Mouse (Mus musculus): ENCODE data around the gene Wdr20. TPM values are rescaled to one million over a fixed set of nuclear protein-coding genes. Genes with fewer than 3 reads are reported as not detected.

The Wdr20 gene
- polyA plus RNA-seq, 1 experiment from 2014 or later: 28.3 TPM

GRCm38 (mm10) chr12:110764531-110764930 is 26.8 kb downstream of the Wdr20 start:
- H3K4me3 ChIP-seq (replicated peaks): no peak overlapping the region
- H3K27me3 ChIP-seq: no peaks in the 10 kb centered on the region
- peaks cover 31% of the 10 kb centered on the region for H3K4me1 ChIP-seq (replicated peaks)
- no peak for ATAC-seq
- H3K9me3 ChIP-seq: no peaks in the 10 kb centered on the region
- no peaks in the 10 kb centered on the region for H3K36me3 ChIP-seq
- H3K9ac ChIP-seq (replicated peaks): no peak overlapping the region
- no peak overlapping the region for H3K4me2 ChIP-seq (replicated peaks)
- H3K27ac ChIP-seq: no peak overlapping the region
- 92% methylated on average over 5 of the region's 5 CpGs for whole genome bisulfite sequencing

- H3K4me2 ChIP-seq (replicated peaks): no peak overlapping the region
- no peak overlapping the region for H3K27ac ChIP-seq
- no peak for ATAC-seq
- H3K27me3 ChIP-seq: no peaks in the 10 kb centered on the region
- no peak overlapping the region for H3K4me3 ChIP-seq (replicated peaks)
- H3K9me3 ChIP-seq: no peaks in the 10 kb centered on the region
- H3K4me1 ChIP-seq (replicated peaks): peaks cover 18% of the 10 kb centered on the region
- H3K36me3 ChIP-seq: no peaks in the 10 kb centered on the region
- no peak overlapping the region for H3K9ac ChIP-seq (replicated peaks)
Observed at GRCm38 (mm10) chr12:110768562-110768961, 30.8 kb downstream of the Wdr20 start.

GRCm38 (mm10) chr12:110769660-110770297 is 32.0 kb downstream of the Wdr20 start:
- Histone ChIP-seq H3K27ac (no peak overlapping the region; the same call in 1 of the 2 replicates), H3K4me3 (replicated peaks) (no peak overlapping the region), H3K36me3 (no peaks in the 10 kb centered on the region), H3K4me2 (replicated peaks) (no peak overlapping the region), H3K27me3 (no peaks in the 10 kb centered on the region), H3K9me3 (no peaks in the 10 kb centered on the region), H3K4me1 (replicated peaks) (peaks cover 18% of the 10 kb centered on the region), H3K9ac (replicated peaks) (no peak overlapping the region)
- ATAC-seq: no peak
- 81% methylated on average over 6 of the region's 6 CpGs for WGBS

GRCm38 (mm10) chr12:110770479-110771247 is 32.9 kb downstream of the Wdr20 start:
- ATAC-seq: no peak
- H3K4me1 ChIP-seq (replicated peaks): peaks cover 18% of the 10 kb centered on the region
- H3K27me3 ChIP-seq: no peaks in the 10 kb centered on the region
- no peak overlapping the region for H3K9ac ChIP-seq (replicated peaks)
- 94% methylated on average over 10 of the region's 10 CpGs for WGBS
- no peak overlapping the region for H3K27ac ChIP-seq
- no peak overlapping the region for H3K4me2 ChIP-seq (replicated peaks)
- H3K36me3 ChIP-seq: no peaks in the 10 kb centered on the region
- H3K4me3 ChIP-seq (replicated peaks): no peak overlapping the region
- no peaks in the 10 kb centered on the region for H3K9me3 ChIP-seq

GRCm38 (mm10) chr12:110771961-110772360 is 34.2 kb downstream of the Wdr20 start:
- 98% methylated on average over 6 of the region's 6 CpGs for WGBS
- H3K4me3 ChIP-seq (replicated peaks): no peak overlapping the region
- no peaks in the 10 kb centered on the region for H3K36me3 ChIP-seq
- no peak for ATAC-seq
- no peaks in the 10 kb centered on the region for H3K9me3 ChIP-seq
- no peak overlapping the region for H3K27ac ChIP-seq
- H3K4me2 ChIP-seq (replicated peaks): no peak overlapping the region
- no peak overlapping the region for H3K9ac ChIP-seq (replicated peaks)
- no peaks in the 10 kb centered on the region for H3K27me3 ChIP-seq
- peaks cover 18% of the 10 kb centered on the region for H3K4me1 ChIP-seq (replicated peaks)

GRCm38 (mm10) chr12:110775628-110776426 is 38.1 kb downstream of the Wdr20 start:
- no peak overlapping the region for H3K4me3 ChIP-seq (replicated peaks)
- no peak overlapping the region for H3K9ac ChIP-seq (replicated peaks)
- no peak for ATAC-seq
- H3K27me3 ChIP-seq: no peaks in the 10 kb centered on the region
- no peak overlapping the region for H3K4me2 ChIP-seq (replicated peaks)
- H3K27ac ChIP-seq: no peak overlapping the region
- WGBS: 84% methylated on average over 5 of the region's 5 CpGs
- no peaks in the 10 kb centered on the region for H3K4me1 ChIP-seq (replicated peaks)
- H3K36me3 ChIP-seq: peaks cover 17% of the 10 kb centered on the region
- H3K9me3 ChIP-seq: no peaks in the 10 kb centered on the region

- Histone ChIP-seq H3K4me1 (replicated peaks) (no peaks in the 10 kb centered on the region), H3K36me3 (peaks cover 28% of the 10 kb centered on the region), H3K4me2 (replicated peaks) (no peak overlapping the region), H3K4me3 (replicated peaks) (no peak overlapping the region), H3K27me3 (no peaks in the 10 kb centered on the region), H3K9ac (replicated peaks) (no peak overlapping the region), H3K9me3 (no peaks in the 10 kb centered on the region), H3K27ac (no peak overlapping the region)
- no peak for ATAC-seq
- WGBS: 88% methylated on average over 5 of the region's 5 CpGs
Observed at GRCm38 (mm10) chr12:110777853-110778252, 40.1 kb downstream of the Wdr20 start.

GRCm38 (mm10) chr12:110779296-110779695 is 41.6 kb downstream of the Wdr20 start:
- no peaks in the 10 kb centered on the region for H3K9me3 ChIP-seq
- no peak overlapping the region for H3K4me3 ChIP-seq (replicated peaks)
- ATAC-seq: no peak
- H3K36me3 ChIP-seq: peaks cover 34% of the 10 kb centered on the region
- H3K27me3 ChIP-seq: no peaks in the 10 kb centered on the region
- H3K27ac ChIP-seq: no peak overlapping the region
- H3K4me2 ChIP-seq (replicated peaks): no peak overlapping the region
- H3K4me1 ChIP-seq (replicated peaks): no peaks in the 10 kb centered on the region
- H3K9ac ChIP-seq (replicated peaks): no peak overlapping the region
- 88% methylated on average over 7 of the region's 7 CpGs for WGBS

- no peak overlapping the region for H3K4me3 ChIP-seq (replicated peaks)
- H3K4me2 ChIP-seq (replicated peaks): no peak overlapping the region
- WGBS: 86% methylated on average over 8 of the region's 8 CpGs
- no peaks in the 10 kb centered on the region for H3K4me1 ChIP-seq (replicated peaks)
- no peak for ATAC-seq
- no peak overlapping the region for H3K27ac ChIP-seq
- no peak overlapping the region for H3K9ac ChIP-seq (replicated peaks)
- H3K36me3 ChIP-seq: peaks cover 42% of the 10 kb centered on the region
- H3K9me3 ChIP-seq: no peaks in the 10 kb centered on the region
- no peaks in the 10 kb centered on the region for H3K27me3 ChIP-seq
Observed at GRCm38 (mm10) chr12:110781181-110781580, 43.4 kb downstream of the Wdr20 start.

- 100% methylated on average over 1 of the region's 1 CpGs for WGBS
- ATAC-seq: no peak
- peaks cover 45% of the 10 kb centered on the region for H3K36me3 ChIP-seq
- H3K9ac ChIP-seq (replicated peaks): no peak overlapping the region
- H3K4me1 ChIP-seq (replicated peaks): no peaks in the 10 kb centered on the region
- H3K4me2 ChIP-seq (replicated peaks): no peak overlapping the region
- no peak overlapping the region for H3K27ac ChIP-seq
- H3K4me3 ChIP-seq (replicated peaks): no peak overlapping the region
- H3K9me3 ChIP-seq: no peaks in the 10 kb centered on the region
- no peaks in the 10 kb centered on the region for H3K27me3 ChIP-seq
Observed at GRCm38 (mm10) chr12:110782278-110782677, 44.5 kb downstream of the Wdr20 start.

- WGBS: 94% methylated on average over 2 of the region's 2 CpGs
- no peak for ATAC-seq
- H3K4me2 ChIP-seq (replicated peaks): no peak overlapping the region
Observed at GRCm38 (mm10) chr12:110784211-110784610, 46.5 kb downstream of the Wdr20 start.

GRCm38 (mm10) chr12:110786243-110786642 is 48.5 kb downstream of the Wdr20 start:
- Histone ChIP-seq H3K27me3 (no peaks in the 10 kb centered on the region), H3K27ac (no peak overlapping the region), H3K4me3 (replicated peaks) (no peak overlapping the region), H3K9me3 (no peaks in the 10 kb centered on the region), H3K4me2 (replicated peaks) (no peak overlapping the region), H3K9ac (replicated peaks) (no peak overlapping the region), H3K4me1 (replicated peaks) (no peaks in the 10 kb centered on the region), H3K36me3 (peaks cover 25% of the 10 kb centered on the region)
- 90% methylated on average over 4 of the region's 4 CpGs for WGBS
- no peak for ATAC-seq

More at GRCm38 (mm10) chr12:110784211-110784610, 46.5 kb downstream of the Wdr20 start:
- peaks cover 44% of the 10 kb centered on the region for H3K36me3 ChIP-seq
- H3K4me3 ChIP-seq (replicated peaks): no peak overlapping the region
- no peak overlapping the region for H3K27ac ChIP-seq
- H3K4me1 ChIP-seq (replicated peaks): no peaks in the 10 kb centered on the region
- H3K9me3 ChIP-seq: no peaks in the 10 kb centered on the region
- H3K27me3 ChIP-seq: no peaks in the 10 kb centered on the region
- H3K9ac ChIP-seq (replicated peaks): no peak overlapping the region
